ENCODE assay signal across 14 mouse cellular contexts in the genomic region with DNA sequence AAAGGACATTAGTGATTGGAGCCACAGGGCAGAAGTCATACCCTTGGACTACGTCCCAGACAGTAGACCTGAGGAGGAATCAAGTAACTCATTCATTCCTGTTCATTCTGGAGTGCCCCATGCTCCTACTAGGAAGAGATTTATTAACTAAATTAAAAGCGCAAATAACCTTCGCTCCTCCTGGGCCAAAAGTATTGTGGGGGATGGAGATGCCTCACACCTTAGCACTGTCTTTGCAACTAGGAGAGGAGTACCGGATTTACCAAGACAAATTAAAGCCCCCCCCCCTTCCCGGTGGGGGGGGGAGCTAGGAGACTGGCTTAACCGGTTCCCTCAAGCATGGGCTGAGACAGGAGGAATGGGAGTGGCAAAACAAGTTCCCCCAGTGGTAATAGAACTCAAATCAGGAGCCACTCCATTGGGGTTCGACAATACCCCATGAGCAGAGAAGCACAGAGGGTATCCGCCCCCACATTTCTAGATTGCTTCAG. TPM values are rescaled to one million over a fixed set of nuclear protein-coding genes. Genes with fewer than 3 reads are reported as not detected.
DNase-seq lines count a peak whose midpoint lies in the region; ATAC-seq and TF ChIP-seq lines count a peak whose summit lies in the region.
"Had no signal": no experiment of that assay in that cellular context is flagged by ENCODE, and none has a peak within 500 bp of the region (broad histone marks: within the 10 kb centered on the region; RNA-seq: fewer than 3 reads in every experiment).

No protein-coding gene starts in this region.

- no peaks in the 10 kb centered on the region for H3K9me3 ChIP-seq in liver, embryonic 11.5 days (ENCODE audit: control insufficient read depth, low read length)
- H3K9me3 ChIP-seq in liver, postnatal 0 days (ENCODE audit: low read length) = no peaks in the 10 kb centered on the region
- no peaks in the 10 kb centered on the region for H3K9me3 ChIP-seq in stomach, embryonic 16.5 days (replicated peaks; ENCODE audit: control insufficient read depth, low read length)
- H3K9me3 ChIP-seq: hindbrain, embryonic 10.5 days; megakaryocyte, embryonic 14.5 days had no signal

- no peak overlapping the region for H3K27ac ChIP-seq in liver, embryonic 11.5 days (ENCODE audit: low read depth, low read length)
- no peak overlapping the region for H3K27ac ChIP-seq in liver, postnatal 0 days (ENCODE audit: low read depth)
- H3K27ac ChIP-seq in stomach, embryonic 16.5 days (ENCODE audit: low read length) = peak overlapping the region; percentile 21; the same call in 1 of the 2 replicates
- H3K27ac ChIP-seq: hindbrain, embryonic 10.5 days had no signal

- WGBS in liver, embryonic 11.5 days = 75% methylated on average over 8 of the region's 8 CpGs
- WGBS in liver, postnatal 0 days (ENCODE audit: insufficient replicate concordance) = 68% methylated on average over 8 of the region's 8 CpGs
- WGBS in stomach, embryonic 16.5 days = 65% methylated on average over 8 of the region's 8 CpGs

- H3K9ac ChIP-seq in liver, embryonic 11.5 days (ENCODE audit: low read depth, low read length) = no peak overlapping the region
- H3K9ac ChIP-seq in liver, postnatal 0 days (replicated peaks) = no peak overlapping the region
- H3K9ac ChIP-seq in stomach, embryonic 16.5 days (ENCODE audit: low read length) = no peak overlapping the region

- no peak overlapping the region for H3K4me3 ChIP-seq in liver, embryonic 11.5 days (ENCODE audit: low read depth, low read length)
- H3K4me3 ChIP-seq in liver, postnatal 0 days (ENCODE audit: low read depth, low read length) = no peak overlapping the region
- no peak overlapping the region for H3K4me3 ChIP-seq in stomach, embryonic 16.5 days (replicated peaks; ENCODE audit: low read length)
- H3K4me3 ChIP-seq: hindbrain, embryonic 10.5 days; megakaryocyte, embryonic 14.5 days had no signal

- peaks cover 5% of the 10 kb centered on the region; the same call in 1 of the 2 replicates for H3K4me1 ChIP-seq in liver, embryonic 11.5 days (replicated peaks; ENCODE audit: control insufficient read depth, insufficient read depth, low read length)
- peaks cover 7% of the 10 kb centered on the region; the same call in 1 of the 2 replicates for H3K4me1 ChIP-seq in liver, postnatal 0 days (ENCODE audit: insufficient read depth)
- H3K4me1 ChIP-seq in stomach, embryonic 16.5 days (ENCODE audit: control insufficient read depth, insufficient read depth, low read length) = 0 out of 2 replicates have a peak, but pooled peaks cover 3% of the 10 kb centered on the region
- H3K4me1 ChIP-seq: hindbrain, embryonic 10.5 days; megakaryocyte, embryonic 14.5 days had no signal

- H3K4me2 ChIP-seq in liver, embryonic 11.5 days = no peak overlapping the region
- H3K4me2 ChIP-seq in liver, postnatal 0 days (ENCODE audit: low read depth, low read length) = no peak overlapping the region
- no peak overlapping the region for H3K4me2 ChIP-seq in stomach, embryonic 16.5 days (ENCODE audit: low read depth, low read length)

- no peak for TF ChIP-seq EP300 in liver, postnatal 0 days (IDR thresholded peaks at IDR 0.05; ENCODE audit: low read depth)

- DNase-seq in liver, embryonic 11.5 days (ENCODE audit: low spot score) = no peak
- DNase-seq in liver, postnatal 0 days = no peak
- peak; percentile 78 to 84 for DNase-seq in kidney, adult 8-10 months
- DNase-seq in lung, adult 18-20 months = peak; percentile 63 to 79
- DNase-seq in embryo, embryonic 10.5 days (ENCODE audit: low spot score) = no peak
- DNase-seq: cerebellum, postnatal 10 days had no signal

- ATAC-seq in liver, embryonic 11.5 days (replicated peaks; ENCODE audit: low FRiP score) = peak; percentile 30; the same call in 1 of the 2 replicates
- ATAC-seq in liver, postnatal 0 days = no peak
- peak; percentile 54; the same call in 1 of the 2 replicates for ATAC-seq in stomach, embryonic 16.5 days (ENCODE audit: insufficient read depth, low FRiP score)
- ATAC-seq in erythroblast, adult 5-6 weeks (replicated peaks; ENCODE audit: low FRiP score, poor library complexity, severe bottlenecking) = no peak

- no peaks in the 10 kb centered on the region for H3K36me3 ChIP-seq in liver, embryonic 11.5 days (ENCODE audit: control insufficient read depth, insufficient read depth, low read length)
- no peaks in the 10 kb centered on the region for H3K36me3 ChIP-seq in liver, postnatal 0 days (replicated peaks; ENCODE audit: insufficient read depth, low read length)
- no peaks in the 10 kb centered on the region for H3K36me3 ChIP-seq in stomach, embryonic 16.5 days (ENCODE audit: control insufficient read depth, insufficient read depth, low read length)
- H3K36me3 ChIP-seq: hindbrain, embryonic 10.5 days had no signal

- no peak for TF ChIP-seq CTCF in liver, postnatal 0 days (IDR thresholded peaks at IDR 0.05; ENCODE audit: low read depth)

- no peaks in the 10 kb centered on the region for H3K27me3 ChIP-seq in liver, embryonic 11.5 days (replicated peaks; ENCODE audit: control insufficient read depth, insufficient read depth, low read length)
- H3K27me3 ChIP-seq in liver, postnatal 0 days (ENCODE audit: insufficient read depth, low read length) = no peaks in the 10 kb centered on the region
- no peaks in the 10 kb centered on the region for H3K27me3 ChIP-seq in stomach, embryonic 16.5 days (ENCODE audit: control insufficient read depth, insufficient read depth, low read length)

RNA-seq across cellular contexts. Expression of gene Selenbp2, which starts 14.0 kb away (rescaled TPM):
- 1.7 and 2.6 TPM in 2 replicates for polyA plus RNA-seq in liver, embryonic 11.5 days (2014; fragmentation: Nextera tagmentation; extraction: Ambion mirVana)
- polyA plus RNA-seq in liver, postnatal 0 days (2015; fragmentation: Nextera tagmentation; extraction: Ambion mirVana) = 35.1 and 39.9 TPM in 2 replicates
- polyA plus RNA-seq in stomach, embryonic 16.5 days (2015; fragmentation: Nextera tagmentation; extraction: Ambion mirVana) = 9.3 and 11.9 TPM in 2 replicates
- not detected in 2 replicates for total RNA-seq in erythroblast, adult 5-6 weeks (2015; ENCODE audit: low replicate concordance)
- 0.43 and 4.3 TPM in 2 replicates for total RNA-seq in erythroblast, adult 5-6 weeks (2017; ENCODE audit: low replicate concordance)
- total RNA-seq: left cerebral cortex, postnatal 14 days; monocyte, adult 5-6 weeks had no signal

RNA-seq across cellular contexts. Expression of gene Tuft1, which starts 20.7 kb away (rescaled TPM):
- polyA plus RNA-seq in liver, embryonic 11.5 days (2014; fragmentation: Nextera tagmentation; extraction: Ambion mirVana) = 7.7 and 8.8 TPM in 2 replicates
- polyA plus RNA-seq in liver, postnatal 0 days (2015; fragmentation: Nextera tagmentation; extraction: Ambion mirVana) = 7.5 and 8.1 TPM in 2 replicates
- polyA plus RNA-seq in stomach, embryonic 16.5 days (2015; fragmentation: Nextera tagmentation; extraction: Ambion mirVana) = 17.0 and 23.2 TPM in 2 replicates
- 0.77 and 2.5 TPM in 2 replicates for total RNA-seq in erythroblast, adult 5-6 weeks (2015; ENCODE audit: low replicate concordance)
- total RNA-seq in erythroblast, adult 5-6 weeks (2017; ENCODE audit: low replicate concordance) = 4.5 and 10.5 TPM in 2 replicates

RNA-seq across cellular contexts. Expression of gene Gm10972, which starts 36.5 kb away (rescaled TPM):
- polyA plus RNA-seq in liver, embryonic 11.5 days (2014; fragmentation: Nextera tagmentation; extraction: Ambion mirVana) = not detected in 2 replicates
- not detected in 2 replicates for polyA plus RNA-seq in liver, postnatal 0 days (2015; fragmentation: Nextera tagmentation; extraction: Ambion mirVana)
- polyA plus RNA-seq in stomach, embryonic 16.5 days (2015; fragmentation: Nextera tagmentation; extraction: Ambion mirVana) = not detected in 2 replicates
- not detected in 2 replicates for total RNA-seq in erythroblast, adult 5-6 weeks (2015; ENCODE audit: low replicate concordance)
- total RNA-seq in erythroblast, adult 5-6 weeks (2017; ENCODE audit: low replicate concordance) = not detected in 2 replicates
- total RNA-seq: layer of hippocampus, adult 18-20 months; left cerebral cortex, postnatal 14 days; monocyte, adult 5-6 weeks had no signal
- polyA plus RNA-seq: hindbrain, embryonic 10.5 days; small intestine, adult 2 months had no signal

Comparison
In these comparisons a context has a peak if more than half of its experiments do, and no peak if none do; other contexts are left out.
1. ATAC-seq: peak in liver, embryonic 11.5 days (single experiment) and stomach, embryonic 16.5 days (single experiment); none in liver, postnatal 0 days (single experiment) and erythroblast, adult 5-6 weeks (single experiment).
2. DNase-seq: peak in kidney, adult 8-10 months (2 of 2) and lung, adult 18-20 months (2 of 2); none in liver, embryonic 11.5 days (single experiment), liver, postnatal 0 days (single experiment) and embryo, embryonic 10.5 days (single experiment).